Mouse (Mus musculus) right cerebral cortex, adult 2 months (tissue): ENCODE results near the gene Gpatch2l.

Experiments
- DNase-seq, 2 experiments: peaks; one replicate each; pipeline ENCODE4 v3.0.0; 2021 to 2022; ENCODE audit warnings: low spot score in 2 of 2

Gpatch2l gene

DNA sequence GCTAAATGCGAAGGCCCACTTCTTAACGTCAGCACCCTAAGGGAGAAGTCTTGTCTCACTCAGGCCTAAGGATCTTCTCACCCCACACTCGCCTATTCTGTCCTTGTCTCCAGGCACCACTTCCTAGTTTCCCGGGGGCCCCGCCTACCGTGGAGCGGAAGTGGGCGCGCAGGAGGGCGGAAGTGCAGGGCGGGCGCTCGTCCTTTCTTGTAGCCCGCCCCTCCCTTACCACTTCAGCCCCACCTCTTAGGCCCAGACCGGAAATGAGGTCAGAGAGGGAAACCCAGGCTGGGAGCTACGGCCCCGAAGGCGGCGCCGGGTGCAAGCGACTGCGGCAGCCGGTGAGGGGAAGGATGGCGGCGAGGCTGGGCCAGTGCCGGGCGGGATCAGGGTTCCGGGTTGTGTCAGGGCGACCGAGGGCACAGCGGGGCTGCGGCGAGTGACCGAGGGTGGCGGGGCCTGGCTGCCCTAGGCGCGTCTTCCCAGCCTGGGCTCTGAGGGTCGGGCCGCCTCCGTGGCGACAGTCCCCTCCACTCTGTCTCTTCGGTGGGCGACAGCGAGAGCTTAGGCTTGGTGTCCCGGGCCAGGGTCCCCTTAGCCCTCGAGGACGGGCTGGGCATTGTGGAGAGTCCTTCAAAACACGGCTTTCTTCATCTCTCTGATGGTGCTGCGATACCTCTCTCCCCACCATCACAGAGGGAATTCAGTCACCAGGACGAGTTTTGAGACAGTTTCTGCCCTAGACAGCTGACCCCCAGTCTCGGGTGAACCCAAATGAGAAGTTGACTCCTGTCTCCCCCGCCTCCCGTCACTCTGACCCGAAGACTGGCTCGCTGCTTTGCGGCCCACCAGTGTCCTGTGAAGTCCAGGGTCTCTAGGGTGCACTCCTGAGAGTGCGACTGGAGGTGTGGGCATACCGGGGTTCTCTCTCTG is at the start of gene Gpatch2l:
Gene Gpatch2l (plus strand): TSS at position 255 of the 933 bp plus-strand sequence.
- peak; percentile 93 to 95 for DNase-seq

DNA sequence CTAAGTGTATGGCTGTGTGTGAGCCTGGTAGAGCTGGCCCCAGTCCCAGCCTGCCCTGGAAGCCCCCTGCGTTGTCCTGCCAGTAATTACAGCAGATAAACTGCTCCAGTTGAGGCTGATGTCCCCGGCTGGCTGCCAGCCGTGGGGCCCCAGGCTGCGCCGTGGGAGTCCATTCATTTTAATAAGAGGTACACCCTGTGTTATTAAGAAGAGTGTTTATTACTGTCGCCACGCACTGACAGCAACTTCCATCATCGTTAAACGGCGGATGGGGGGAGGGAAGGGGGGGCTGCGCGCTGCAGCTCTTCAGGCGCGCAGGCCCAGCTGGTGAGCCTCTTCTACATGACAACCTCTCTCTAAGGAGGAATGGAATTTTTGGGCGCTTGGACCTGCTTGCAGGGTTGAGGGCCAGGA is 49.6 kb upstream of the Gpatch2l start:
- DNase-seq, result no peak

DNA sequence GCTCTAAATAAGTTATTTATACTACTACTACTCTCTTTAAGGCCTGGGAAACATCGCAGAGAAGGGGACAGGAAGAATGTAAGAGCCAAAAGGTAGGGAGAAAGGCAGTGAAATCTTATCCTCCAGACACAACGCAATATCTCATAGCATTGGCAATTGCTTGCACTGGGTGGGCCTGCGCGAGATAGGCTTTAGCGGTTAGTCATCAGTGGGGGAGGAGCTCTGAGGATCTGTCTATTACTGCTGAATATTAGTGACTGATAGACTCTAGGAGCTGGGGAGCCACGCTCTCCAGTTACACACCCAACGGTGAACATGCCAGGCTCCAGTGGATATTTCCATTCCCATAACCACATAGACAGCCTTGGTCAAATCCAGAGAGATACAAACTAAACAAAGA is 44.7 kb upstream of the Gpatch2l start:
- DNase-seq, result no peak

DNA sequence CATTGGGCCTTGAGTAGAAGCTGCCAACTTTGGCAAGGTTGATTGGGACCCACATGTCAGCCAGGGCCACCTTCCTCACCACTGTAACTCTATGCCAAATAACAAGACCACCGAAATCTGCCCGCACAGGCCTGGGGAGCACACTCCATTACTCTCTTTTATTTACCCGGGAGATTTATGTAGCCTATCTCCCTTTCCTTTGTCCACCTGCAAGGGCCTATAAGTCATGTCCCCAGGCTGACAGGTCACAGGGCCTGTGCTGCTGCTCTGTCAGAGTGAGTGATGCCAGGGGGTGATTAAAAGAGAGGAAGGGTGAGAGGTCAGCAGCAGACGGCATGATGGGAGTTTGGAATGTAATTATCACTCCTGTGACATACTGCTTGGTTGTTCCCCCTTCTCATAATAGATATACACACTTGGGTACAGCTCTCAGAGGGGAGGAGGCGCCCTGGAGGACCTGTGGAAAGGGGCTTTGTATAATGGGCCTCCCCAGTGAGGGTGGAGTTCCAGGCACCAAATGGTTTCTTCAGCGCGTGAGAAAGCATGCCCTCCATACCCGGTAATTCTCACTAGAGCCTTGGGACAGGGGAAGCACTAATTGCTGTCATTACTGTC is 38.1 kb upstream of the Gpatch2l start:
- no peak for DNase-seq

DNA sequence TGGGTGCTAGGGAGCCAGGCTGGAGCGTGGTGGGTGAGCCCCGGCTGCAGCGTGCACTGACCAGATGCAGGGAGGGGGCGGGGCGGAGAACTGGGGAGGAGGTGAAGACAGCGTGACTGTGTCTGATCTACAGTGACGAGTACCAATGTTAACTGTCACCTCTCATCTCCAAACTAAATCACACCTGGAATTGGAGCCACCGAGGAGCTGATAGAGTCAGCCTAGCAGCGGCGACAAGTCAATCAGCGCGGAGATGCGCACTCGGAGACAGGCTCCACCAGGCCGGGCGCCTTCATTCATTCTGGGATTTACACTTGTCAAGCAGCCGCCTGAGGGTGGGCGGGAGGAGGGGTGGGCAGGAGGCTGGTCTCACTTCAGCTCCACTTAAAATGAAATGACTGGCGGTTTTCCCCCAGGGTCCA is 30.5 kb upstream of the Gpatch2l start:
- no peak for DNase-seq

DNA sequence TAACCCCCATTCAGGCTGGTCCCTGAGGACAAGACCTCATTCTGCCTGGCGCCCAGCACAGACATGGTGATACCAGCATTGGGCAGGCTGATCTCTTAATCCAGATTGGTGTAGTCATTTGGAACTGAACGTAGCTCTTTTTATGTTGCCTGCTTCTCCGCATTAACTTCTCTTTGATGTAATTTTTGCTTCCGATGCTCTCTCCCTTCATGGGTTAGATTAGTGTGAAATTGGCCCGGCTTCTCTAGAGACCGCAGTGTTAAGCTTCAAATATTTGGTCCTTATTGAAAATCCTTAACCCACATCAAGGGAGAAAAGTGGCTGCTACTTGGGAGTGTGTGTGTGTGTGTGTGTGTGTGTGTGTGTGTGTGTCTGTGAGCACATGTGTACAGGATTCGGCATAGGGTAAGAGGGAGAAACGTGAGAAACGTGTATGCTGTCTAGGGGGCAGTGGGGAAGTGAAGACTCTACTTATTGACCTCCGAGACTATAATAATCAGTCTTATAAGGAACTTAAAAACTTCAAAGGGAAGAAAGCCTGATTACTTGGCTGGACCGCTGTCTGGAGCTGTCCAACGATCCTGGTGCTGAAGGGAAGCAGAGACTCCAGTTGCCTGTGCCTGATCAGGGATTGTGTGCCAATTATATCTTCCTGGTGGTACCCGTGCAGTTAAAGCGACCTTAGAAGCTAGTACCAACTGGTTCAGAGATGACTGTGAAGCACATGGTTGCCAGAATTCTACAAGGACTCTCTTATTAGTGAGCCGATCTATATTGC is 28.8 kb upstream of the Gpatch2l start:
- no peak for DNase-seq

DNA sequence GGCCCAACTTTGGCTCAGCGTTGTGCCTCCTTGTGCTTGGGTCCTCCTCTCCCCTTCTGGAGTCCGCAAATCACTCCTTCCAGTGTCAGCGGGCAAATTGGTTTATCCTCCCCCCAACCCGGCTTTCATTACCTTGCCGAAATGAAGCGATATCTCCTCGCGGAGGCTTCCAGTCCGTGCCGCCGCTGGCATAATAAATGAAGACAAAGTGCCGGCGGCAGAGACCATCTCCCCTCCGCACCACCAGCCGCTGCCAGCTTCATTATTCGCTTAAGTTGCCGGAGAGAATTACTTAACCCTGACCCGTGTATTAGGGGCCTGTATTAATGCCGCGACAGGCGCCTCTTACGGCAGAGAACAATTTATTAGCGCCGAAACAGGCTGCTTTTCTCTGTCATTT is 27.5 kb upstream of the Gpatch2l start:
- no peak for DNase-seq

DNA sequence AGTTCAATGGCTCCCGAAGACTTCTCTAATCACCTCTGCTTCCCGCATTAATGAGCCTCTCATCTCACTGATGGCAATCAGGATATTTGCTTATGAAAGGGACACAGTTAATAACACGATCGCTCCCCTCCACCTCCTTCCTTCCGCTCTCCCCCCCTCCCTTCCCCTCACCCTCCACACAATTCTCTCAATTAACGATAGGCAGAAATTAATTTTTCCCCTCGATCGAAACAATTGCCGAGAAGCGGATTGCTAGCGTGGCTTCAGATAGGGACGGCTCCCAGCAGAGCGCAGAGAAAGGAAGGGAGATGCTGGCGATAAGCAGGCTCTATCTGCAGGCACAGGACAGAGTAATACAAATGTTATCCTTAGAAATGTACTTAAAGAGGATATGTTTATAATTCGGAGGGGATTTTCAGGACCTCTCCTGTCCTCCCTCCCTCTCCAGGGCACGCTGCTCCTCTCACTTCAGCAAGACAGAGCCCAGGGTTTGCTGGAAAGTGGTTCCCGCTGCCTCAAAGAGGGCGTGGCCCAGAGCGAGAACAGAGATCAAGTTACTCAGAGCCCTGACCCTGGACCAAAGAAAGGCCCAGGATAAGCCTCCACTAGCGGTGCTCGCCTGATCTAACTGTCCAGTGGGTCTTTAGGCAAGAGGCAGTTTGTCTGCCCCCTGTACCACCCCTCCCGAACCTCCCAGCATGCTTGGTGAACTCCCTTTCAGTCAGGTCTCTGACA is 24.8 kb upstream of the Gpatch2l start:
- no peak for DNase-seq

DNA sequence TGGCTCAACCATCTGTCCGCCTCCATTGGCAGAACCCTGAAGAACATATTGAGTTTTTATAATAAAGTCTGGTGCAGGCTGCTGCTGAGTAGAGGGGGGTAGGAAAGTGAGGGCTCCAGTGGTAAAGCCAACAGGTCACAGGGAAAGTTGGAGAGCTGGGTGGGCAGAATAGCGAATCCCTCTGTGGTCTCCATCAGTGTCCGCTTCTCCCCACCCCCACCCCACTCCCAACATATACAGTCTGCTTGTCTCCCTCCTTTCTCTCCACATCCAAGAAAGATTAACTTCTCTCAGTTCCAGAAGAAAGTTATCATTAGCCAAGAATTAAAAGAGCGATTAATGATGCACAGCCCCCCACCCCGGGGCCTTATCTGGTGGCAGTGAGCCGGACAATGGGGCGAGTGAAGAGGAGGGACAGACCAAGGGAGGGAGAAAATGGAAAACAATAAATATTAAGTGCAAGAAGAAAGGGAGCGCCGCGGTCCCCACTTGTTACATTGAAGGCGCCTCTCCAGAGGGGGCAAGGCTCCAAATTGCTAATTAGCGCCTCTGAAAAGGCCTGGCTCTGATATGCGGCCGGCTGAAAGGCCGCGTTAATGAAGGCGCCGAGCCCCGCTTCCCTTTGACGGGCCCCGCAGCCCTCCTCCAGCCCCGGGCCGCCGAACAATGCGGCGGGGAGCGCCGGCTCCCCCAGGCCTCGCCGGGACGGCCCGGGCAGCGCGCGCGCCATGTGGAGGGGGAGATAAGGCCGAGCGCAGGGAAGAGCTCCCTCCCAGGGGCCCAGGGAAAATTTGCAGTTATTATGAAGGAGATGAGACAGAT is 21.2 kb upstream of the Gpatch2l start:
- no peak for DNase-seq

DNA sequence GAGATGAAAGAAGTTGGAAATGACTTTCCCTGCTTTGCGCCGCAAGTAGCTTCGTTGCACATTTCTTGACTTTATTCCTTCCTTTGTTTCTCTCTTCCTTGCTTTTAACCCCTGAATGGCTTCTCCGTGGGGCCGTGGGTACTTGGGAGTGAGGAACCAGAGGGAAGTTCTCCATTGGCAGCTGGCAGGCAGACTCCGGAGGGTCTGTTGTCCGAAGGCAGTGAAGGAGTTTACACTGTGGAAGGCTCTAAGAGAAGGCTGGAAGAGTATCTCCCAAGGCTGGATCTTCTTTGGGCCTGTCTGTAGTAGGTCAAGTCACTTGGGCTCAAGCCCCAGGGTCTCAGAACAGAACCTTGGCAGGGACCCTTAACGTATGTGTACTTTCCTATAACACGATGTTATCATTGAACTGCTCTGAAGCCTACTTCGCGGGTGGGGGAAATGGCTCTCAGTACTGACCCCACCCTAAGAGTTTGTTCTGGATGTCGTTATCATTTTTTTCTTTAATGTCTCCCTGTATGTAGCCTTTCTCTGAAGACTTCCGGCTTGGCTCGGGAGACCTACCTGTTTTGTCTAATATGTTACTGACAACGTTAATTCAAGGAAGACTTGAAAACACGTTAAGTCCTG is 20.5 kb upstream of the Gpatch2l start:
- no peak for DNase-seq

DNA sequence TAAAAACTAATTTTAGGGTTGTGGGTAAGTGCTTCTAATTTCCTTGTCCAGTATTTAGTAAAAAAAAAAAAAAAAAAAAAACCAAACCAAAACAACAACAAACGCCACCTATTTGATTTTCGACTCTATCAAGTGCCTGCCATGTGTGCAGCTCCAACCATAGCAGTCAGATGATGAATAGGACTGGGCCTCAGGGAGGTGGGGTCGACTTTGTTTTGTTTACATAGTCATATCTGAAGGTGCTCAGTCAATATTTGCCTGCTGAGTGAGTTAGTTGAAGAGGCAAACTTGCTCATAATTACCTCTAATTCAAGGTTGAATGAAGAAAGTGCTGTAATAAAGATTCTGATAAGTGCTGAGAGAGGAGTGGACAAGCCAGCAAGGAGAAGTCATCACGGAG is 7.4 kb upstream of the Gpatch2l start:
- no peak for DNase-seq

DNA sequence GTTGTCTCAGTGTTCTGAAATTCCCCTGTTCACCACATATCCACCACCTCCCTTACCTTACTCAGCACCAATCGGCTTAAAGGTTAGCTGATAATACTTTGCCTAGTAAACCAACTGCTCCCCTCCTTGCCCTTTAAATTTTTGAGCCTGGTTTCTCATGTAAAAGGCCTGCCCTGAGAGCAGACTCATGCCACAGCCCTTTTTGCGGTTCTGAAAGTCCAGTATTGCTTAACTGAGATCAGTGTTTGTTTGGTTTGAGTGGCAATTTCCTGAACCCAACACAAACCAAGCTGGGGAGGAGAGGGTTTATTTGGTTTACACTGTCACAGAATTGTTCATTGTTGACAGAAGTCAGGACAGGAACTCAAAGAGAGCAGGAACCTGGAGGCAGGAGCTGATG is 2.9 kb upstream of the Gpatch2l start:
- no peak for DNase-seq

DNA sequence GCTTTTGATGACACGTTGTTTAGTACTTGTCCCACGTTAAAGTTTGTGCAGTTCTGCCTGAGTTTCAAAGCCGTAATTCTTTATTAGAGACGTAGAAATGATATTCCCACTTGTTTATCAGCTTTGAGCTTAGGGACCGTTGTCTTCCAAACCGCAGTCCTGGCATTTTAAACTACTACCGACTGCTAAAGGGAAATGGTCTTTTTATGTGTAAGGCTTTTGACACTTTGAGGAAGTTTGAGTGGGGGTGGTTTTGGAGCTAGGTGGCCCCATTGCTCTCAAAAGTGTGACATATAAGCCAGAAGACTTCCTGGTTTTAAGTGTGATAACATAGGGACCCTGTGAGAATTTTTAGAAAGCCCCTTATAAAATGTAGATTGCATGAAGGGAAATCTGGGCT is 905 bp downstream of the Gpatch2l start:
- DNase-seq, result no peak

DNA sequence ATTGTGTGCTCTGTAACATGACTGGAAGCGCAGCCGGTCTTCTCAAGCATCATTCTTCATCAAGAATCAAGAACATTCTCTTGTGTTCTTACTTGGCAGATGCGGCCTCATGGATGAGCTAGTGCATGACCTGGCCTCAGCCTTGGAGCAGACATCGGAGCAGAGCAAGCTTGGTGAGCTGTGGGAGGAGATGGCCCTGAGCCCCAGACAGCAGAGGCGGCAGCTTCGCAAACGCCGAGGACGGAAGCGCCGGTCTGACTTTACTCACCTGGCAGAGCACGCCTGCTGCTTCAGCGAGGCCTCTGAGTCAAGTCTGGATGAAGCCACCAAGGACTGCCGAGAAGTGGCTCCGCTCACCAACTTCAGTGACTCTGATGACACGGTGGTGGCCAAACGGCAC is 2.3 kb downstream of the Gpatch2l start:
- no peak for DNase-seq

DNA sequence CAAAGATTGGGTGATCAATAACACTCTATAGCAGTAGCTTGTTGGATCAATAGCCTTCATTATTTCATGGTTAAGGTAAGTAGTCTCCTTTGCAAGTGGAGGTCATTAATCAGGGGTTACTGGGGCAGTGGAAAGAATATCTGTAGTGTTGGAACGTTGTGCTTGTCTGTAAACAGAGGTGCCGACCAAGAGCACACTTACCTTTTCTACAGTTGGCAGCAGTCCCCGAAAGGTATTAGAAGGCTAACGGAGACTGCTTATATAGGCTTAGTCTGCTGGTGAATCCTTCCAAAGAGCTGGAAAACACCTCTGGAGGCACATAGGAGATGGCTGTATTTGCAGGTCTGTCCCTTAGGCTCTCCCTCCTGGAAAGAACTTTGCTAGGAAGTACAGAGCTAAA is 8.5 kb downstream of the Gpatch2l start:
- DNase-seq, result no peak

DNA sequence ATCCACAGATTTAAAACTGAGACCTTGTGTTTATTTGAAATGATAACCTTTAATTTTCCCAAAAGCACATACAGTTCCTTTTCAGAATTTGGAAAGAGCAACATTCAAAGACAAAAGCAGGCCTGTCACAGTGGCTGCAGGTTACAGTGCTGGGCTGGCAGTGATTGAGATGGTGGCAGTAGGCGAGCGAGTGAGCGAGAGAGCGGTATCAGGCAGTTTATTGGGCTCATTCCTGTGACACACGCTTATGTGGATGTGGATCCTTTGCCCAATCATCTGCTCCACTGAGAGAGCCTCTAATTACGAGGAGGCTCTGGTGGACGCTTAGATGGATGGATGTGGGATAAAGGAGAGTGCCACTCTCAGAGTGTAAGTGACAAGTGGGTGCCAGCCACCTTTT is 13.3 kb downstream of the Gpatch2l start:
- no peak for DNase-seq

DNA sequence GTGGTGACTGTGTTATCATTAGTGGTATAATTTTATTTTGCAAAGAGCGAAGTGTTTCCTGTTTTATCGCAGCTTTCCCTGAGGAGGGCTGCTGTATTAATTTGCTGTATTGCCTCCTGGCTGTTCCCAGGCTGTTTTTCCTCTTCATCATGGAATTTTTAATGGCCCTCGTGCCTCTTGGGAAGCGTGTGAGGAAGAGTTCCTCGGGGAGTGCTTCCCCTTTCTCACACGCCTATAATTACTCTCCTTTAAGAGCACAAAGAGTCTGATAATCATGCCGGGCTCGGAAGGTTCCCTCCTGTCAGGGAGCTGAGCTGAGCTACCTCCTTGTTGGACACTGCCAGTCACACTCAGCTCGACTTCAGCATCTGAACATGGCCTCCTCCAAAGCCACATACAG is 30.0 kb downstream of the Gpatch2l start:
- no peak for DNase-seq

DNA sequence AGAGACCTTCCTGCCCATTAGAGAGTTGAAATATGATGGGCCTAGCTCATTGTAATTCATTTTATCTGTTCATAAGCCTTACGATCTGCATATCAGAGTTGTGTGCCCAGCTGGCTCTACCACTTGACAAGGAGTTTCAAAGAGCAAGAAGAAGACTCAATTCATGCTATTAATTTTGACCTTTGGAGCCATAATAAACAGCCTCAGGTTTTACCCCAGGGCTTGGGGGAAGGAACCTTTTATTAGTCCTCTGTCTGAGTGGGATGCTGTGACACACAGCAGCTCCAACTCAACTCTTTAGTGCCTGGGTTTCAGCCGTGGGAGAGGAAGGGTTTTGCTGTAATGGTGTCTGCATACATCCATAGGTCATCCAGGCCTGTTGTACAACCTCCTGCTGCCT is 32.6 kb downstream of the Gpatch2l start:
- no peak for DNase-seq

DNA sequence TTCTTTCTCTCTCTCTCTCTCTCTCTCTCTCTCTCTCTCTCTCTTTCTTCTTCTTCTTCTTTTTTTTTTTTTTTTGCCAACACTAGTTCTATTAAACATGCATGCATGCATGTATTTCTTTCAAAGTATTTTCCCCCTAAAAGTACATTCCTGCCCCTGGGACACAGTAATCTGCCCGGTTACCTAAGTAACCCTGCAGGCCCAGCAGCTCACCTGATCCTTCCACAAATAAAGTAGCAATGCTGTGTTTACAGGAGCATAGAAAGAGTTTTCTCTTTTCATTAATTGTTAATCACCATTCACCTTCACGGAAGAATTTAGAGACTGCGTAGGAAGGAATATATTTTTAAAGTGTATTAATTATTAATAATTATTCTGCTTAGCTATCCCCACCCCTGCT is 34.1 kb downstream of the Gpatch2l start:
- DNase-seq, result no peak

DNA sequence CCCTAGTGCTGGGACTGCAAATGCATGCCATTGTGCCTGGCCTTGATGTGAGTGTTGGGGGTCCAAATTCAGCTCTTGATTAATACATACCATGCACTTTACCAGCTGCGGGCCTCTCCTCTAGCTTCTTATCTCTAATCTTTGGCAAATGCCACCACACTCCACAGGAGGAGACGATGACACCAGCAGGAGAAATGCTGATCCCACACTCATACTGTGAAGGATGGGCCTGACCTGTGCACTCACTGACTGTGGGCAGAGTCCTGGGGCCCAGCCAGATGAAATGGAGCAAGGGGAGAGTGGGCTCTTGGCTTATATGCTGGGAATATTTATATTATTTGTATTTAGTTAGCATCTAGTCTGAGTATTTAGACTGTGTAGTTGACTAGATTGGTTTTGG is 34.8 kb downstream of the Gpatch2l start:
- DNase-seq, result no peak
